Mouse (Mus musculus): Measurements from ENCODE around the gene Sec31a. TPM values are rescaled to one million over a fixed set of nuclear protein-coding genes. Genes with fewer than 3 reads are reported as not detected.
A peak's percentile ranks its signal among the peaks of the same experiment; 100 is the strongest.

Sec31a gene
- polyA plus RNA-seq (2016; fragmentation: Nextera tagmentation; extraction: Ambion mirVana): 136 and 141 TPM in 2 replicates

DNA sequence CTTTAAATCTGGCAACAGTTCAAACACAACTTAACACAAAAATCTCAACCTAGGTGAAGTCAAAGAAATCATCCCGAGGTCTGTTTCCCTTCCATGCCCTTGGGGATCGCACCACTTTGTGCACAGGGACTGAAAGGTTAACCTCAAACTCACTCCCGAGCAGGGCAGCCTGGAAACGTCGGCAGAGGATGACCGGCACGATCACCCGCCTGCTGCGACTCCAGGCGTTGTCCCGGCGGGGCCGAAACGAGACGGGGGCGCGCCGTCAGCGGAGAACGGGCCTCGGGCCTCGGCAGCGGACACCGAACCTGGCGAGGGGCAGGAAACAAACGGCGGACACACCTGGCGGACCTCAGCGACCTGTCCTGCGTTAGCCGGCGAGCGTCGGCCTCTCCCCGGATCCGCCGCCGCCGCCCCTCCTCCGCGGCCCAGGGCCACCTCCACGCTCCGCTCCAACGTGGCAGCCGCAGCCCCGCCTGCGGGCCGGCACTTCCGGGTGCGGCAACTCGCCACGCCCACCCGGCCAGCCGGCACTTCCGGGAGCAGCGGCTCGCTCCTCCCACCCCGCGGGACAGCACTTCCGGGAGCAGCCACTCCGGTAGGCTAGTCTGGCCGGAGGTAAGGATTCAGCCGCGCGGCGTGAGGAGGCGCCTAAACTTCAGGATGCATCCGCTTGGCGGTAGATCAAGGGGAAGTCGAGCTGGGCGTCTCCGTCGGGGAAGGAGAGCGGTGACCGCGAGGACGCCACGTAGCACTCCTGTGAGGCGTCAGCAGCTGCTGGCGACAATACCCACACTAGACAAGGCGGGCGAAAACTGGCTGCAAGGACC is at the start of gene Sec31a:
Gene Sec31a, minus strand, starts transcription at position 474 of the 830 bp plus-strand sequence.
- ATAC-seq (ENCODE audit: insufficient number of reproducible peaks, insufficient read depth, low FRiP score, low TSS enrichment, low read depth): peak; percentile 94
- H3K4me2 ChIP-seq: peak within 1 kb of the TSS; percentile 61
- peak within 1 kb of the TSS; percentile 91 for H3K27ac ChIP-seq
- peaks cover 18% of the 10 kb centered on the region for H3K4me1 ChIP-seq (replicated peaks)
- H3K36me3 ChIP-seq: peaks cover 37% of the 10 kb centered on the region
- WGBS: under 1% methylated on average over 82 of the region's 82 CpGs
- no peaks in the 10 kb centered on the region for H3K9me3 ChIP-seq
- H3K4me3 ChIP-seq (replicated peaks): peak within 1 kb of the TSS; percentile 85
- H3K9ac ChIP-seq (replicated peaks): peak within 1 kb of the TSS; percentile 82
- H3K27me3 ChIP-seq: no peaks in the 10 kb centered on the region

DNA sequence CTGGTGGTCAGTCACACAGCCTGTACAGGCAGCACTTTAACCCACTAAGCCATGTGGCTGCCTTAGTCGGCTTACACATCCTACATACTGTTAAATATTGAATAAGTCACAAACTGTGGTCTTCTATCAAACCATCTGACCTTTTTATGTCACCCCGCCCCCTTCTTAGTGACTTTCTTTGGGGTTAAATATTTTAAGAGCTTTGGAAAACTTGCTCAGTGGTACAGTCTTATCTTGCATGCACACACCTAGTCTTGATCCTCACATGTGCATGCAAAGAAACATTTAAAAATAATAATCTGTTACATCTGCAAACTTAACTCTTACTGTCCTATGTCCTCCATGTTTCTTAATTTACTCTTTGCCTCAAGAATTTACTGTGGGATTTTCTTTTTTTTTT is 46.3 kb upstream of the Sec31a start:
- Histone ChIP-seq H3K36me3 (peaks cover 58% of the 10 kb centered on the region), H3K4me2 (no peak overlapping the region), H3K4me3 (replicated peaks) (no peak overlapping the region), H3K9me3 (no peaks in the 10 kb centered on the region), H3K4me1 (replicated peaks) (no peaks in the 10 kb centered on the region), H3K9ac (replicated peaks) (no peak overlapping the region), H3K27me3 (no peaks in the 10 kb centered on the region), H3K27ac (no peak overlapping the region)
- 85% methylated on average over 2 of the region's 2 CpGs for WGBS
- no peak for ATAC-seq (ENCODE audit: insufficient number of reproducible peaks, insufficient read depth, low FRiP score, low TSS enrichment, low read depth)

DNA sequence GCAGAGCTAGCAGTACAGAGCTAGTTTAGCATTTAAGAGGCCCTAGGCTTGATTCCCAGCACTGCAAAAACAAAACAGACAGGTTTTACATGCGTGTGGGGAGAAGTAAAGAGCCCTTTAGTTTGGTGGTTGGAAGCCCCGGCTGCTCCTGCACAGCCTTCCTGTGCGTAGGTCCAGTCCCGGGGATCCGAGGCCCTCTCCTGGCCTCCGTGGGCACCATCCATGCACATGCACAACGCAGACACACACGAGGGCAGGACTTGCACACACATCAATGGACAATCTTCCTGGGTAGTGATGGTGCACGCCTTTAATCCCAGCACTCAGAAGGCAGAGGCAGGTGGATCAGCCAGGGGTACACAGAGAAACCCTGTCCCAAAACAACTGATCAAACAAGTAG is 45.5 kb upstream of the Sec31a start:
- Histone ChIP-seq H3K9ac (replicated peaks) (no peak overlapping the region), H3K27me3 (no peaks in the 10 kb centered on the region), H3K4me2 (no peak overlapping the region), H3K4me3 (replicated peaks) (no peak overlapping the region), H3K4me1 (replicated peaks) (no peaks in the 10 kb centered on the region), H3K9me3 (no peaks in the 10 kb centered on the region), H3K36me3 (peaks cover 54% of the 10 kb centered on the region), H3K27ac (no peak overlapping the region)
- 92% methylated on average over 9 of the region's 9 CpGs for WGBS
- ATAC-seq (ENCODE audit: insufficient number of reproducible peaks, insufficient read depth, low FRiP score, low TSS enrichment, low read depth): no peak

DNA sequence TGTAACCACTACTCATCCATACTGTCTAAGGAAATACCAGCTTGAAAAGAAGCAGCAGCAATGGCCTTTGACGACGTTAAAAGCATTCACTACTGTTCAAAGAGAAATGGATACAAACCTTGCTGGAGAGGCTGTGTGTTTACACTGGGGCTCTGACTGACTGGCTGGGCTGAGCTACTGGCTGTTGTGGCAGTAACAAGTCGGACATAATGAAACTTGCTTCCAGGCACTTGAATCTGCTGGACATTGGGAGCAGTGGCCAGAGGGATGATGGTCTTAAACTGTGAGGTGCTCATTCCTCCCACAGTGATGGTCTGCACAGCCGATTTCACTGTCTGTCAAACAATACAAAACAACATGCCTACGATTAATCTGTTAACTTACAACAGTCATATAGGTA is 43.4 kb upstream of the Sec31a start:
- H3K36me3 ChIP-seq: peaks cover 63% of the 10 kb centered on the region

DNA sequence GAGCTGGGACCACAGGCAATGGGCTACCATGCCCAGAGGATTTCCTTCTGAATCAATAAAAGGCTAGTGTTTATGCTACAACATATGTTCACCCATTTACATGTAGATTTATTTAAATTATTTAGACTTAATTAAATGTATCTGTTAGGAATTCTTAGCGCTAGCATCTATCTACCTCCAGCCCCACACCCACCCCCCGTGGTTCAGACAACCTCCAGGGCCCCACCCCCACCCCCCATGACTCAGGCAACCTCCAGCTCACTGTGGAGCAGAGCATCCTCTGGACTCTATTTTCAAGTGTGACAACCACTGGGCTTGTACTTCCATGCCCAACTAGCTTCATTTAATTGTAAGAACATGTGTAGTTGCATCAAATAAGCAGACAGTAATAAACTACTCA is 35.8 kb upstream of the Sec31a start:
- H3K27me3 ChIP-seq: no peaks in the 10 kb centered on the region
- no peak overlapping the region for H3K27ac ChIP-seq
- 67% methylated on average over 2 of the region's 2 CpGs for WGBS
- no peak overlapping the region for H3K9ac ChIP-seq (replicated peaks)
- no peaks in the 10 kb centered on the region for H3K4me1 ChIP-seq (replicated peaks)
- no peaks in the 10 kb centered on the region for H3K9me3 ChIP-seq
- peaks cover 88% of the 10 kb centered on the region for H3K36me3 ChIP-seq
- H3K4me3 ChIP-seq (replicated peaks): no peak overlapping the region
- no peak for ATAC-seq (ENCODE audit: insufficient number of reproducible peaks, insufficient read depth, low FRiP score, low TSS enrichment, low read depth)
- H3K4me2 ChIP-seq: no peak overlapping the region

More for the DNA sequence above, 43.4 kb upstream of the Sec31a start:
- Histone ChIP-seq H3K4me2 (no peak overlapping the region), H3K27me3 (no peaks in the 10 kb centered on the region), H3K27ac (no peak overlapping the region), H3K4me3 (replicated peaks) (no peak overlapping the region), H3K4me1 (replicated peaks) (no peaks in the 10 kb centered on the region), H3K9me3 (no peaks in the 10 kb centered on the region), H3K9ac (replicated peaks) (no peak overlapping the region)
- WGBS: 89% methylated on average over 5 of the region's 5 CpGs
- ATAC-seq (ENCODE audit: insufficient number of reproducible peaks, insufficient read depth, low FRiP score, low TSS enrichment, low read depth): no peak

DNA sequence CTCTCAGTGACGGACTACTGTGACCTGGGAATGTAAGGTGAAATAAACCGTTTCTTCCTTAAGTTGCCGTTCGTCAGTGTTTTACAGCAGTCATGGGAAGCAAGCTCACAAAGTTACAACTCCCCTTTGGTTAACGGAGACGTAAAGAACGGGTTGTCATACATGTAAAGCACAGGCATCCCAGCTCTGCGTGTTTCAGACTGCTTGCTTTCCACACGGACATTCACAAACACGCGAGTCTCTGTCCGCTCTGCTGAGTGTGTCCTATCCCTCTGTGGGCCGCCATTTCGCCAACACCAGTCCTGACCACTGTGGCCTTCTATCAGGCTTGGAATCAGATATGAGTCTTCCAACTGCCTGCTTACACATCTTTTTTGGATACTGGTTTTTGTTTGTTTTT is 22.8 kb upstream of the Sec31a start:
- Histone ChIP-seq H3K27ac (no peak overlapping the region), H3K27me3 (no peaks in the 10 kb centered on the region), H3K4me1 (replicated peaks) (no peaks in the 10 kb centered on the region), H3K4me3 (replicated peaks) (no peak overlapping the region), H3K9me3 (no peaks in the 10 kb centered on the region), H3K36me3 (peaks cover 31% of the 10 kb centered on the region), H3K4me2 (no peak overlapping the region), H3K9ac (replicated peaks) (no peak overlapping the region)
- 92% methylated on average over 14 of the region's 14 CpGs for WGBS
- ATAC-seq (ENCODE audit: insufficient number of reproducible peaks, insufficient read depth, low FRiP score, low TSS enrichment, low read depth): no peak

DNA sequence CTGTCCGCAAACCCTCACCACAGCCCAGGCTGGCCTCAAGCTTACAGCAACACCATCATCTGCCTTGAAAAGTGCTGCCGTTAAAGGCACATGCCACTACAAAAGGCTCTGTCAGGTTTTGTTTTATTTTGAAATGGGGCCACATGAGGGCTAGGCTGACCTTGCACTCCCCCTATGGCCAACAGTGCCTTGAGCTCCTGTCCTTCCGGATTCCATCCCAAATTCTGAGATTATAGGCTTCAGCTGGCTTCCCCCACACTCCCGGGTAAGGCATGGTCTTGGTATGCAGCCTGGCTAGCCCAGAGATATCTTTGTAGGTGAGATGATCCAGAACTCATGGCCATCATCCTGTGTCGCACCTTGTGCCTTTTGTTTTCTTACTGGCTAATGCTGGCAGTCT is 21.9 kb upstream of the Sec31a start:
- Histone ChIP-seq H3K36me3 (peaks cover 29% of the 10 kb centered on the region), H3K9me3 (no peaks in the 10 kb centered on the region), H3K27ac (no peak overlapping the region), H3K4me3 (replicated peaks) (no peak overlapping the region), H3K4me1 (replicated peaks) (no peaks in the 10 kb centered on the region), H3K9ac (replicated peaks) (no peak overlapping the region), H3K27me3 (no peaks in the 10 kb centered on the region), H3K4me2 (no peak overlapping the region)
- no peak for ATAC-seq (ENCODE audit: insufficient number of reproducible peaks, insufficient read depth, low FRiP score, low TSS enrichment, low read depth)
- WGBS: 94% methylated on average over 5 of the region's 5 CpGs

DNA sequence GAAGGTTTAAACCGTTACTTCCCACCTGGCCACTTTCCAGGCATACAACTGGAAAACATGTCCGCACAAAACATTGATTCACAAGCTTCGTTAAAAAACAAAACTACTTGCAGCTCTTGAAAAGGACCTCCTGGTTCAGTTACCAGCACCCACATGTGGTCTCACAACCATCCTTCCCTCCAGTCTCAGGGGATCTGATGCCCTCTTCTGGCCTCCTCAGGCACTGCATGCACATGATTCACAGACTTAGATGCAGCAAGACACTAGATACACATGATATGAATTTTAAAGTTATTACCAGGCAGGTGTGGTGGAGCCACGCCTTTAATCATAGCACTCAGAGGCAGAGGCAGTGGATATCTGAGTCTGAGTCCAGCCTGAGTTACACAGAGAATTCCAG is 21.1 kb upstream of the Sec31a start:
- Histone ChIP-seq H3K36me3 (peaks cover 27% of the 10 kb centered on the region), H3K4me3 (replicated peaks) (no peak overlapping the region), H3K9ac (replicated peaks) (no peak overlapping the region), H3K4me2 (no peak overlapping the region), H3K27me3 (no peaks in the 10 kb centered on the region), H3K27ac (no peak overlapping the region), H3K4me1 (replicated peaks) (no peaks in the 10 kb centered on the region), H3K9me3 (no peaks in the 10 kb centered on the region)
- no peak for ATAC-seq (ENCODE audit: insufficient number of reproducible peaks, insufficient read depth, low FRiP score, low TSS enrichment, low read depth)
- WGBS: 93% methylated on average over 4 of the region's 4 CpGs

DNA sequence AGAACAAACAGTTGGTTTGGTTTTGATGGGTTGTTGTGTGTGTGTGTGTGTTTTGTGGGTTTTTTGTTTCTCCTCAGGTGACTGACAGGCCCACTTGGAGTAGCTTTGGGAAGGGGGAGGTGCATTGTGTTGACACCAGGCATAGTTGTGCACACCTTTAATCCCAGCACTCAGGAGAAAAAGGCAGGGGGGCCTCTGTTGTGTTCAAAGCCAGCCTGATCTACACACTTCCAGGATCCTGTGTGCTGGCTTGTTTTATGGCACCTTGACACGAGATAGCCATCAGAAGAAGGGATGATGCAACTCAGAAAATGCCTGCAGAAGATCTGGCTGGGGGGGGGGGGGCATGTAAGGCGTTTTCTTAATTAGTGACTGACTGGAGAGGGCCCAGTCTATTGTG is 14.9 kb upstream of the Sec31a start:
- Histone ChIP-seq H3K4me3 (replicated peaks) (no peak overlapping the region), H3K36me3 (peaks cover 23% of the 10 kb centered on the region), H3K27me3 (no peaks in the 10 kb centered on the region), H3K4me1 (replicated peaks) (peaks cover 33% of the 10 kb centered on the region), H3K4me2 (0 out of 2 replicates have a peak overlapping the region, but pooled peaks have one; percentile 94), H3K9ac (replicated peaks) (0 out of 2 replicates have a peak overlapping the region, but pooled peaks have one; percentile 82), H3K27ac (no peak overlapping the region), H3K9me3 (no peaks in the 10 kb centered on the region)
- no peak for ATAC-seq (ENCODE audit: insufficient number of reproducible peaks, insufficient read depth, low FRiP score, low TSS enrichment, low read depth)
- WGBS: 26% methylated on average over 2 of the region's 2 CpGs

DNA sequence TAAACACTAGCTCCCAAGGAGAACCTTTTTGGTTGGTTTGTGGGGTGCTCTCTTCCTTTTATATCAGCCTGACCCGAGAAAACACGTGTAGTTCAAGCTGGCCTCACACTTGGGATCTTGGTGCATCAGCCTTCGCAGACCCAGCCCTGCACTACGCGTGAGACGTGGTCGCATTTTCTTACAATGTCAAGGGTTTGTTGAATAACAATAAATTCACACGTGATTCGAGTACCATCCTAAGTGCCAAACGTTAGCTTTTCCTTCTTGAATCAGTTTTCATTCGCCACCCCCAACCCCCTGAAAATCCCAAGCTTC is 14.0 kb upstream of the Sec31a start:
- WGBS: 4% methylated on average over 11 of the region's 11 CpGs
- ATAC-seq (ENCODE audit: insufficient number of reproducible peaks, insufficient read depth, low FRiP score, low TSS enrichment, low read depth): no peak
- Histone ChIP-seq H3K9ac (replicated peaks) (peak overlapping the region; percentile 82), H3K4me2 (peak overlapping the region; percentile 94), H3K9me3 (no peaks in the 10 kb centered on the region), H3K4me3 (replicated peaks) (peak overlapping the region; percentile 77), H3K36me3 (peaks cover 32% of the 10 kb centered on the region), H3K27me3 (no peaks in the 10 kb centered on the region), H3K4me1 (replicated peaks) (peaks cover 39% of the 10 kb centered on the region), H3K27ac (peak overlapping the region; percentile 88)

DNA sequence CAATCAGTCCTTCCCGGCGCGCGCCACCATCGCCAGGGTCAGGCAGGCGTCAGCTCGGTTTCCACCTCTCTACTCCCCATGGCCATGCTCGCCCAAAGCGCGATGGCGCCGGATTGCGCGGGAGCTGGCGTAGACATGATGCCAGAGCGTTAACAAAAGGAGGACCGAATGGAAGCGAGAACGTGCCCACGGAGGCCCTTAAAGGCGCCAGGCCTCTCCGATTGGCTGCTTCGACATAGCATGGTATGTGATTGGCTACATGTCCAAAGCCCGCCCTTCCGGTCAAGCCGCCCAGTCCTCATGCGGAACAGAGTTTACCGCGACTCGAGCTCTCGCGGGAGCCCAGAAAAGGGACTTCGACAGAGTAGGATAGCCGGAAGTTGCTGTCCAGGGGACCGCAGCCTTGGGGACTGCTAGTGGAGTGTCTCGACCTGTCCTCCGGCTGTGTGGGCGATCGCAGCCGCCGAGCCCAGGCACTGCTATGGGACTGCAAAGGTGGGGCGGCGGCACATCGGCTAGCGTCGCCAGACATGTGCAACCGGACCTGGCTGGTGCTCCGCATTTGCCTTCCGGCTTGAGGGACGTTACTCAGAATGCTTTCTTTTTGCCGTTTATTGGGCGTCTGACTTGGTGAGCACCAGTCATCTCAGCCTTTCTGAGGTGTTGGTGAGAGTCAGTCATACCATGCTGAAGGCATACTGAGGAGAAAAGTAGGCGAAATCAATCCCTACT is 13.5 kb upstream of the Sec31a start:
- H3K27me3 ChIP-seq: no peaks in the 10 kb centered on the region
- H3K4me2 ChIP-seq: peak overlapping the region; percentile 94
- peak overlapping the region; percentile 77 for H3K4me3 ChIP-seq (replicated peaks)
- ATAC-seq (ENCODE audit: insufficient number of reproducible peaks, insufficient read depth, low FRiP score, low TSS enrichment, low read depth): peak; percentile 100
- no peaks in the 10 kb centered on the region for H3K9me3 ChIP-seq
- peak overlapping the region; percentile 94 for H3K27ac ChIP-seq
- WGBS: 0% methylated on average over 53 of the region's 53 CpGs
- peaks cover 37% of the 10 kb centered on the region for H3K36me3 ChIP-seq
- H3K9ac ChIP-seq (replicated peaks): peak overlapping the region; percentile 95
- peaks cover 44% of the 10 kb centered on the region for H3K4me1 ChIP-seq (replicated peaks)
